Mouse (Mus musculus) limb, embryonic 10.5 days (tissue): ENCODE measurements at regions not wholly inside any gene's neighbourhood (a gene's known extent, or its start where the extent isn't known, plus 50 kb on each side); places are given as distances from the start of the nearest gene placed in this dataset.

Experiments used
- DNase-seq: peaks from one replicate; pipeline ENCODE4 v3.0.0-alpha.2; 2017; ENCODE audit warnings: low spot score
- H3K27ac ChIP-seq: fragments of 300-500 bp; sonication (generic); 2 replicates; pipeline ENCODE4 v1.5.1; 2016; ENCODE audit warnings: mild to moderate bottlenecking
- H3K27me3 ChIP-seq: fragments of 300-500 bp; sonication (generic); 2 replicates; pipeline ENCODE4 v1.6.1; 2016; ENCODE audit warnings: low read depth, mild to moderate bottlenecking; ENCODE audit not compliant: poor library complexity, severe bottlenecking
- H3K36me3 ChIP-seq: fragments of 300-500 bp; sonication (generic); 2 replicates; pipeline ENCODE4 v1.6.1; 2016; ENCODE audit warnings: mild to moderate bottlenecking, moderate library complexity
- H3K4me1 ChIP-seq: fragments of 300-500 bp; sonication (generic); 2 replicates; pipeline ENCODE4 v1.6.1; 2016
- H3K4me3 ChIP-seq: fragments of 300-500 bp; sonication (generic); 2 replicates; pipeline ENCODE4 v1.5.1; 2016; ENCODE audit warnings: mild to moderate bottlenecking, moderate library complexity
- H3K9me3 ChIP-seq: fragments of 300-500 bp; sonication (generic); replicated peaks from 2 replicates; pipeline ENCODE4 v1.6.1; 2016; ENCODE audit warnings: mild to moderate bottlenecking
- WGBS: fragments of 180-500 bp; shearing (Covaris S2); methylation state at CpG from one replicate; pipeline ENCODE4 v1.1.7; 2016; 5-methylcytosine and 5-hydroxymethylcytosine counted together

DNA sequence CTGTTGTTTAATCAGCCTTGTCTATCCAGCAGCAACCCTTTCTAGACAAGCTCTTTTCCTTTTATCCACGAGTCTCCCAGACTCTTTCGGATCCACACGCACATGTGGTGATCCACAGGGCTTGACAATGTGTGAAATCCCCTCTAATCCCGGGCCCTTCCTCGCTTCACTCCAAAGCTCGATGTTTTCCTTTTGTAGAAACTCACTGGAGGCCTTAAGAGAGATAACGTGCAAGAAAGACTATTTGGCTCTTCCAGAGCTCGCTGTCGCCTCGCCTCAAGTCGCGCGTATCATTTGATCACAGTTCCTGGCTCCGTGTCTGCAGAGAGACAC lies 234.9 kb downstream of the Gm5426 start:
- Histone ChIP-seq H3K36me3 (no peaks in the 10 kb centered on the region), H3K27ac (no peak overlapping the region), H3K4me3 (no peak overlapping the region), H3K9me3 (no peaks in the 10 kb centered on the region), H3K27me3 (no peaks in the 10 kb centered on the region), H3K4me1 (peaks cover 30% of the 10 kb centered on the region)
- DNase-seq: no peak
- 84% methylated on average over 14 of the region's 14 CpGs for WGBS

DNA sequence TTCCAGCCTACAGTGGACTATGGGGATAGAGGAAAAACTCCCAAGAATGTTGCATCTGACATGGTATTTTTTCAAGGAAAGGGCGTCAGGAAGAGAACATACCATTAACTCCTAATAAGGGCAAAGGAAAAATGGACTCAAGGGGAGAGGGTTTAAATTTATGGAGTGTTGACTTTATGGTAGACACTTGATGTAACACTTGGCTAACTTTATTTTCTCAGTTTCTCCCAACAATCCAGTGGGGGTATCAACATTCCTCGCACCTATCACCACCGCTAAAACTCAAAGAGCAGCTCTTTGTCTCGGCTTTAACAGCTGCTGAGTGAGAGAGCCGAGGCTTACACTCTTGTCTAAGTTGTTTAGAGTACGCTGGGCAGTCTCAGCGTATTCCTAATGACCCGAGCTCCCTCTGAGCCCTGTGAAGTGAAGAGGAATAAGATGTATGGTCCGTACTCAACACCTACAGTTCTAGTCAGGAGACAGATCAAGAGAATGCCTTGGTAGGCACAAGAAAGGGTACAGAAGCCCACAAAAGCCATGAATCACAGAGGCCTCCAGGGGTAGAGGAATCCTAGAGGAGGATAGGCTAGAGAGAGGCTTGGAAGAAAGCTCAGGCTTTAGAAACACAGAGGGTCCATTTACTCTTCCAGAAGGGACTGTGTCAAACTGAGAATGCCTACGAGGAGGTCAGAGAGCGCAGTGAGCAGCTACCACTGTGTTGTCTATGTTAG lies 236.4 kb downstream of the Gm5426 start:
- peaks cover 30% of the 10 kb centered on the region for H3K4me1 ChIP-seq
- no peak for DNase-seq
- no peaks in the 10 kb centered on the region for H3K9me3 ChIP-seq
- no peaks in the 10 kb centered on the region for H3K36me3 ChIP-seq
- H3K4me3 ChIP-seq: no peak overlapping the region
- 33% methylated on average over 11 of the region's 11 CpGs for WGBS
- no peaks in the 10 kb centered on the region for H3K27me3 ChIP-seq
- H3K27ac ChIP-seq: peak overlapping the region; percentile 50

DNA sequence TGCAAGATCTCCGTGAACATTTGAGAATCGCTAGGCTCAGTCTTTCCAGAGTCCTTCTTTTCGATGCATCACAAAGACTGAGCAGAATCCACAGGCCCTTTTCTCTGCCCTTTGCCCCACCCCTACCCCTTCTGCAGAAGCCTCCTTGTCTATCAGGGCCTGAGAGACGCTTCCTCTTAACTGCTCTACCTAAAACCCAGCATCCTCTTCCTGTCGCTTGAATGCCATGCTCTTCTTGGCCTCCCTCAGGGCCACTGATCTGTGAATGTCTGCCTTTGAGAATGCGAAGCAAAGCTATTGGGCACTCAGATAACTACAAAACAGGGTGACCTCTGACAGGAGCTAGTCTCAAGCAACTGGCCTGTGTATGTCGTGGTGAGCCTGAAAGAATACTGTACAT lies 237.1 kb downstream of the Gm5426 start:
- H3K27ac ChIP-seq: peak overlapping the region; percentile 50; the same call in 1 of the 2 replicates
- DNase-seq: no peak
- H3K27me3 ChIP-seq: no peaks in the 10 kb centered on the region
- no peaks in the 10 kb centered on the region for H3K9me3 ChIP-seq
- H3K4me3 ChIP-seq: no peak overlapping the region
- WGBS: 65% methylated on average over 7 of the region's 7 CpGs
- peaks cover 30% of the 10 kb centered on the region for H3K4me1 ChIP-seq
- H3K36me3 ChIP-seq: no peaks in the 10 kb centered on the region

DNA sequence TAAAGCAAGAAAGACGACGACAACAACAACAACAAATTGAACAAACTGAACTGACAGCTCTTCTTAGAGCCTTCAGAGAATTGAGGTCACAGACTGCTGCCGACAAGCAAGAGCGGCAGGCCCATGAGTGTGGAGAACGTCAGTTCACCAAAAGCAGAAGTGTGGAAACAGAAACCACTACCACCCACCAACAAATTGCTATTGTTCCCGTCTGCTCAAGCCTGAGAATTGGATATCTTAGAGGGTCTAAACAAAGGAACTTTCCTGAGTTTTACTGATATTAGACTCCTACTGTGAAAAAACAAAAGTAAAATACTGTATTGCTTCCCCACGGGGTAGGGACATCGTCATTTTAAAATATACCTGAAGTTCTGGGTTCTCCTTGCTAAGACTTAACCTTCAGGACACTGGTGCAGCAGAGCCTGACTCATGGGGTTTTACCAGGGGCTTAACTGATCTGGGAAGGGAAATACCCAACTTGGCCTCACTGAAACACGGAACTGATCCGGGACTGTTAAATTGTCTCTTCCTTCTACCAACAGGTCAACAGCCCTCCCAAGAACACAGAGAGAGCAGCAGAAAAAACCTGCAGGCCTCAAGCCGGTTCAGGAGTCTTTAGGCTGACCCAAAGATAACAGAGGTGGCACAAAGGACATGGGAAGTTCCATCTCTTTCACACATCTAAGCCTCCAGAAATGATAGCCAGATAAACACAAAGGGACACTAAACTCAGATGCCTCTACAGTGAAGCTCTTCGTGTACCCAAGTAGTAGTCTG lies 238.1 kb downstream of the Gm5426 start:
- H3K4me3 ChIP-seq: no peak overlapping the region
- no peaks in the 10 kb centered on the region for H3K27me3 ChIP-seq
- no peaks in the 10 kb centered on the region for H3K9me3 ChIP-seq
- DNase-seq: no peak
- 88% methylated on average over 12 of the region's 12 CpGs for WGBS
- peaks cover 30% of the 10 kb centered on the region for H3K4me1 ChIP-seq
- H3K27ac ChIP-seq: no peak overlapping the region
- H3K36me3 ChIP-seq: no peaks in the 10 kb centered on the region

DNA sequence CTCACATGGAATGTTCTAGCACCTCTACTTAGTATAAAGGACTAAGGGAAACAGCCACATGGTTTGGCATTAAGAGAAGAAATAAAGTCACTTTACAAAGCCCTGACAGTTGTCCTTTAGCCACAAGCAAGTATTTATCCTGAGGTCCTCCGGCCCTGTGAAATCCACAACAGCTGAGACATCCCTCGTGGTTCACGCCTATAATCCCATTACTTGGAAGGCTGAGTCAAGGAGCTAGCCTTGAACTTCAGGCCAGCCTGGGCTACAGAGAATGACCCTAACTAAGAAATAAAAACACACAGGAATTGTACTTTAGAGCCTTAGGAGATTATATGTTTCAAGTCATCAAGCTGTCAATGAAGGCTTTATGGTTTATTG lies 238.7 kb downstream of the Gm5426 start:
- Histone ChIP-seq H3K27ac (no peak overlapping the region), H3K4me1 (peaks cover 30% of the 10 kb centered on the region), H3K36me3 (no peaks in the 10 kb centered on the region), H3K27me3 (no peaks in the 10 kb centered on the region), H3K9me3 (no peaks in the 10 kb centered on the region), H3K4me3 (no peak overlapping the region)
- DNase-seq: no peak
- WGBS: 93% methylated on average over 3 of the region's 3 CpGs

DNA sequence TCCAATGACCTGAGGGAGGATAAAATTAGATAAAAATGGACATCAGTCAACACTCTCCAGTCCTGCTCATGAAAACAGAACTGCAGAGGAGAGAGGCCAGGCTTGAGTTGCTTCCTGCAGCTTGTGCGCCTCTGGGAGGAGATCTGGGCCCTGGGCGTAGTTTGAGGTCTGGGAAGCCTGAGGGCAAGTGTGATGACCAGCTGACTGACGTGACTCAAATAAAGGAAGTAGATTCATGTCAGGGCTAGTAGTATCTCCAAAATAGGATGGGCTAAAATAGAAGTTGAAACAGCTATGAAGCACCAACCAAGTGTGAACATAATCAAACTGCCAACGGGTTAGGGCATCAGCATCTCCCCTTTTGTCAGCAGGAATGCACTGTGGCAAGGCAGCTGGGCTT lies 239.3 kb upstream of the Btg1 start:
- 92% methylated on average over 4 of the region's 4 CpGs for WGBS

DNA sequence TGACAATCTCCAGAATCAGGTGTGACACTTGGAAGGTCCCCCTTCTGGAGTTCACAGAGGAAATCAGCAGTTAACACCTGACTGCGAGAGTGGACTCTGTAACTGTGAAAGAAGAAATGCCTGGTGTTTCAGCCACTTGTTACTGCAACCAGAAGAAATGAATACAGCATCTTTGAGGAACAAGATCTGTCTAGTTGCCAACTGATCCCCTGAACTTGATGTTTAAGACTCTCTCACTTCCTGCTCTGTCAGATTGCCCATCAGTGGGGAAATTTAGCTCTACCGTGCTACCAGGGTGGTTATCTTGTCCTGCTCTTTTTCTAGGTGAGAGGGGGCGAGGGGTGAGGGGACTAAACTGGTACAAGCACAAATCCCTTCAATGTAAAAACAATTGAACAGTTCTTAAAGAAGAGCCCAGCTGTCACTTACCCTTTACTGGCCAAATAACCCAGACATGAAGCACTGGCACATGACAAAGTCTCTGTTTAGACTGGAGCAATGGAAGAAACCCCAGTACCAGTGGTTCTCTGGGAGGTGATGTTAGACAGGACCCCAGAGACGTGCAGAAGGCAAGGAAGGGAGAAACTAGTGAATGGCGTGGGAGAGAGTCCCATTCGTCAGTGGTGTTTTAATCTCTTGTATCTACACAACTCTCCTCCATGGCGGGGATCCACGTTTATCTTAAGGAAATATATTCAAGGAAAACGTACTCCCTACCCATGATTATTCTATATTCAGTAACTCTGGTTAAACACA lies 237.6 kb upstream of the Btg1 start:
- no peaks in the 10 kb centered on the region for H3K4me1 ChIP-seq
- no peak overlapping the region for H3K27ac ChIP-seq
- H3K36me3 ChIP-seq: no peaks in the 10 kb centered on the region
- H3K4me3 ChIP-seq: no peak overlapping the region
- DNase-seq: no peak
- no peaks in the 10 kb centered on the region for H3K27me3 ChIP-seq
- WGBS: 87% methylated on average over 9 of the region's 9 CpGs
- H3K9me3 ChIP-seq: no peaks in the 10 kb centered on the region

More for the DNA sequence above, 239.3 kb upstream of the Btg1 start:
- no peaks in the 10 kb centered on the region for H3K27me3 ChIP-seq
- no peaks in the 10 kb centered on the region for H3K36me3 ChIP-seq
- no peak overlapping the region for H3K4me3 ChIP-seq
- no peak overlapping the region for H3K27ac ChIP-seq
- H3K4me1 ChIP-seq: peaks cover 14% of the 10 kb centered on the region
- no peak for DNase-seq
- H3K9me3 ChIP-seq: no peaks in the 10 kb centered on the region

DNA sequence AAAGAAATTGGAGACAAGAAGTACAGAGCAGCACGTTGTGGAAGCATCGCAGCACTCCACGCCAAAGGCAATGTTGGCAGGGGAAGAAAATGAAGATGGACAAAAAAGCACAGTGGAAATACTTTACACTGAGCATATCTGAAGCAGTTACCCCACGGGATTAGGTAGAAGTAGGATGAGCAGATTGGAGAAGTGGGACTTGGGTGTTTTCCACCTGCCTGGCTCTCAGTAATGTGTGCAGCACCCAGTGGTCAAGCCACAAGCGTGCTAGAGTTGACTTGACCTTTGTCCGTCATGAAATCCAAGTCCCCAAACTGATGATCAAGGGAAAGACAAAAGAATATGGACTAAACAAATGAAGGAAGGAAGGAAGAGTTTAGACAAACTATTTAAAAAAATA lies 235.1 kb upstream of the Btg1 start:
- no peak overlapping the region for H3K27ac ChIP-seq
- H3K27me3 ChIP-seq: no peaks in the 10 kb centered on the region
- no peak for DNase-seq
- no peaks in the 10 kb centered on the region for H3K4me1 ChIP-seq
- no peaks in the 10 kb centered on the region for H3K9me3 ChIP-seq
- H3K36me3 ChIP-seq: no peaks in the 10 kb centered on the region
- H3K4me3 ChIP-seq: no peak overlapping the region
- 92% methylated on average over 6 of the region's 6 CpGs for WGBS

DNA sequence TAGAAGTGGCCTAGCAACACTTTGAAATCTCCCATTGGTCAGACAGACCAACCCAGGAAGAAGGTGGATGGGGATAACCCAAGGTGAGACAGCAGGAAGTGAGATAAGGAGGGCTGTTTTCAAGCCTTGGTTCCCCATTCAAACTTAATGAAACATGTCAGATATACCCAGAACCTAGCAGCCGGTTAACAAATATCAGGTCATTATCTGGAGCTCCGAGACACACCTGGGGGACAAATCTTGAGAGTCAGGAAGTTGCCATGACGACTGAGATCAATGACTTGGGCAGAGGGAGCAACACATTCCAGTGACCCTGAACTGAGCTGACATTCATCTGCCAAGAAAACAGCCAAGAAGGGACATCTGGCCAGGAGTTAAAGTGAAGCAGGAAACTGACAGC lies 225.1 kb upstream of the Btg1 start:
- WGBS: 57% methylated on average over 3 of the region's 3 CpGs
- H3K36me3 ChIP-seq: no peaks in the 10 kb centered on the region
- H3K27me3 ChIP-seq: no peaks in the 10 kb centered on the region
- DNase-seq: no peak
- H3K4me3 ChIP-seq: no peak overlapping the region
- H3K9me3 ChIP-seq: no peaks in the 10 kb centered on the region
- no peak overlapping the region for H3K27ac ChIP-seq
- H3K4me1 ChIP-seq: no peaks in the 10 kb centered on the region

DNA sequence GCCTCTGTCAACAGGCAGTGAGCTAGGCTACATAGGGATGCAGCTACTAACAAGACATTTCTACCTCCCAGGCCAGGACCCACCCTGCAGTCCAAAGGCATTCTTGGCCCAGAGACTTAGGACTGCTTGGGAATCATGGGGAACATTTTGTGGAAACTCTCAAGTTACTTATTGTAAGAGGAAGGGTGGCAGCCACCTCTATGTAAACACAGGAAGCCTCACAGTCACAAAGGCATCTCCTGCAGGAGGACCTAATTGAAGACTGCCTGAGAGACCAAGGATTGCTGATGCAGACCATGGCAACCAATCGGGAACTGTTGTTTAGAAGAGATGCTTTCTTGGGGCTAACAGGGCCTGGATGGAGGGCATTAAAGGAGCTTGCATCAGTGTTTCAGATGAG lies 224.0 kb upstream of the Btg1 start:
- 94% methylated on average over 1 of the region's 1 CpGs for WGBS
- H3K4me1 ChIP-seq: no peaks in the 10 kb centered on the region
- no peak overlapping the region for H3K4me3 ChIP-seq
- no peaks in the 10 kb centered on the region for H3K9me3 ChIP-seq
- H3K27me3 ChIP-seq: no peaks in the 10 kb centered on the region
- no peak for DNase-seq
- no peak overlapping the region for H3K27ac ChIP-seq
- H3K36me3 ChIP-seq: no peaks in the 10 kb centered on the region

DNA sequence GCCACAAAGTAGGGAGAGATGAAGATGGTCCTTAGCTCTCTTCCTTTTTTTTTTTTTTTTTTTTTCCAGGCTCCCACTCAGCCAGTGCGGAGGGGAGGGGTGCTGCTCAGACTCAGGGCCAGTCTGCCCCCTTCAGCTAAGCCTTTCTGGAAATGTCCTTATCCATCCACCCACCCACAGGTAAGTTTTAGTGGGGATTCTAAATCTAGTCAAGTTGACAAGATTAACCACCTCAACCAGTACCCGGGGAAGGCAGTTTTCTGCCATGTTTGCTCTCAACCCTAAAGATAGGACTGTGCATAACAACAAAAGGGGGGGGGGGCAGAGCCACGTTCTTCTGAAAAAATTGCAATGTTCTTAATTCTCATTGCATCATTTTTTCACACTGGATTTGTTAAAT lies 222.6 kb upstream of the Btg1 start:
- H3K27me3 ChIP-seq: no peaks in the 10 kb centered on the region
- H3K27ac ChIP-seq: no peak overlapping the region
- no peak for DNase-seq
- H3K4me1 ChIP-seq: peaks cover 7% of the 10 kb centered on the region
- H3K36me3 ChIP-seq: no peaks in the 10 kb centered on the region
- WGBS: 88% methylated on average over 3 of the region's 3 CpGs
- no peaks in the 10 kb centered on the region for H3K9me3 ChIP-seq
- H3K4me3 ChIP-seq: no peak overlapping the region

DNA sequence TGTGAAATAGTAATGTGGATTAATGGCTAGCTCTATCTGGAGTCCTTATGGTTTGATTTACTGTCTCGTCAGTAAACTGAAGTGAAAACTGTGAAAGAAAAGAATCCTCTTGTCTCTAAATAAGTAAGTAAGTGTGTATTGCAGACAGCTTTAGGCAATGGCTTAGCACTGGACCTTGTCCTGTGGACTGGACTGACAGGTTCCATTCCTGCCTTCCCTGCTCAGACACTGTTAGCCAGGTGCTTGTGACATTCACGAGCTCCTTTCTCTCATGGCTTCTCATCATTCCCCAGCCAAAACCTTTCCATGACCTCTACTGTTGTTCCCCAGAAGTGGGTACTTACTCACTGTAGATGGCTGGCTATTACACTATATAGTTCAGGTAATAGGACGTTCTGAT lies 221.8 kb upstream of the Btg1 start:
- Histone ChIP-seq H3K27me3 (no peaks in the 10 kb centered on the region), H3K4me3 (no peak overlapping the region), H3K27ac (no peak overlapping the region), H3K36me3 (no peaks in the 10 kb centered on the region), H3K9me3 (no peaks in the 10 kb centered on the region), H3K4me1 (peaks cover 15% of the 10 kb centered on the region)
- 71% methylated on average over 3 of the region's 3 CpGs for WGBS
- DNase-seq: no peak

DNA sequence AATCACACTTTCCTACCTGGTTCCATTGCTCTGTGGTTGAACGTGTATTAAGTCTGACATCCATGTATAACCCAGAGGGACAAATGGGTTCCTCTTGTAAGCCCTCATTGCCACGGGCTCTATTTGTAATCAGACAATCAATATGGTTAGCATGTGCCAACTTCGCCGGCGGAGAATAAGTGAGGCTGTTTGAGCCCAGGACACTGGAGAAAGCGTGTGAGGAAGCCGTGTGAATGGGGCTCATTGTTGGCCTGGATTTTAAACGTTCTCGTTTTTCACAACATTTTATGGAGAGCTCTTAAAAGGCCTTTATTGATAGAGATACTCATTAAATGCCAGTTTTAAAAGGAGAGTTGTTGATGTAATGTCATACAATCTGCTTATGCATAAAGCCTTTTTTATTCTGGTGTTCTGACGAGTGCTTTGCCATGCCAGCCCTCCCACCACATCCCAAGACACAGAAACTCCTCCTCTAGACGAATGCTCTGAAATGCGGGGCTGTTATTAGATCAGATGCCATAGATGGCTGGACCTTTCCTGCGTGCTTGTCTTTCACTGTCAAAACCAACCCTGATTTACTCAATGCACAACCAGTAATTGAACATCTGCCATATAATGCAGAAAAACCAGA lies 218.8 kb upstream of the Btg1 start:
- 85% methylated on average over 13 of the region's 13 CpGs for WGBS
- Histone ChIP-seq H3K4me3 (no peak overlapping the region), H3K9me3 (no peaks in the 10 kb centered on the region), H3K27me3 (no peaks in the 10 kb centered on the region), H3K4me1 (peaks cover 15% of the 10 kb centered on the region), H3K27ac (no peak overlapping the region; the same call in 1 of the 2 replicates), H3K36me3 (no peaks in the 10 kb centered on the region)
- DNase-seq: no peak
